ENCODE assay signal across 1 mouse cellular context in genomic region chr8:114439334-114440204, GRCm38 (mm10).
A peak's percentile ranks its signal among the peaks of the same experiment; 100 is the strongest.
TF ChIP-seq lines count a peak whose summit lies in the region.

TSS of gene Wwox (plus strand) at chr8:114439655.

TF ChIP-seq in MEL, 35 proteins besides CTCF, POLR2A, EP300 and RAD21 (continued from another document):
- TF ChIP-seq CHD1 (IDR thresholded peaks at IDR 0.05; ENCODE audit: low read depth, low read length) (no peak), GATA1 (IDR thresholded peaks at IDR 0.05; ENCODE audit: low read depth, low read length) (no peak), ZNF384 (IDR thresholded peaks at IDR 0.05; ENCODE audit: low read depth, low read length) (no peak), E2F4 (IDR thresholded peaks at IDR 0.05; ENCODE audit: borderline replicate concordance, low read depth, low read length) (no peak; the same call in 1 of the 2 replicates), MAZ (IDR thresholded peaks at IDR 0.05; ENCODE audit: low read depth, low read length) (peak; percentile 90)
